Mouse (Mus musculus) cerebellum, adult 2 months (tissue): ENCODE measurements around the gene Dvl2.

Experiments
- CTCF ChIP-seq: fragments of 200-500 bp; IDR thresholded peaks from 2 replicates; pipeline ENCODE4 v1.5.1; 2011; ENCODE audit warnings: low read depth, mild to moderate bottlenecking, control low read depth, low read length, moderate library complexity, borderline replicate concordance; ENCODE audit not compliant: insufficient read depth
- POLR2A ChIP-seq: fragments of 200-500 bp; IDR thresholded peaks from 2 replicates; pipeline ENCODE4 v1.6.1; 2011; ENCODE audit warnings: low read length, control low read depth, borderline replicate concordance; ENCODE audit not compliant: insufficient read depth

DNA sequence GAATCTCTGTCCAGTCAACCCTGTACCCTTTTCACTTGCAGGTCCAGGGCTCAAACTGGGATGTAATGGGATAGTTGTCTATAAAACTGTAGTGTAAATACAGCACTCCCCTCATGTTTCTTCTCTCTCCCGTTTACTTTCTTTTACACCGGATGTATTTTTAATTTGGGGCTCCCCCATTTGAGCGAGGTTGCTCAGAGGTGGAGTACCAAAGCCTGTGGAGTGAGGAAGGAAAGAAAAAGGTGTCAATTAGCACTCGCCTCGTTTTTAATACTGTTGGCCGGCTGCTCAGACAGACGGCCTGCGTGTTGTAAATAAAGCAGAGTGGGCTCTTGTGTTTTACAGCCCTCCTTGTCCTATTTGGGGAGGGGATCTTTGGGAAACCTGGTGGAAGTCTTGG lies 729 bp upstream of the Dvl2 start:
- TF ChIP-seq CTCF (no peak), POLR2A (no peak)
